Mouse (Mus musculus) heart, postnatal 36 days (tissue): ENCODE measurements around the gene Smarcd1. TPM values are rescaled to one million over a fixed set of nuclear protein-coding genes. Genes with fewer than 3 reads are reported as not detected.
"Not testable (repeated sequence)": the region's sequence is repeated elsewhere in the genome, so short reads cannot be mapped to it uniquely, and the experiment has no call there.

Experiments
- DNase-seq, 2 experiments: peaks; one replicate each; pipeline ENCODE4 v3.0.0; 2021 to 2022
- intact Hi-C: fragments of 180-260 bp; cut with DNase I; formaldehyde crosslinking; loops from one replicate; pipeline ENCODE4 v1.15.1; 2025
- total RNA-seq, 2 experiments: library from RNA; stranded (reverse); gene quantifications; 2 replicates each; pipeline ENCODE4 v1.2.3; 2021

The Smarcd1 gene
- total RNA-seq, 2 experiments from 2014 or later = 18.7 to 22.1 TPM

- intact Hi-C loops = loop anchor here (2.0 kb wide), 1 partner anchor 46 kb away; the partner anchor contains the start of gene Cers5
- no peak for DNase-seq
Measured at GRCm38 (mm10) chr15:99726549-99726948, 24.6 kb downstream of the Smarcd1 start.

DNA sequence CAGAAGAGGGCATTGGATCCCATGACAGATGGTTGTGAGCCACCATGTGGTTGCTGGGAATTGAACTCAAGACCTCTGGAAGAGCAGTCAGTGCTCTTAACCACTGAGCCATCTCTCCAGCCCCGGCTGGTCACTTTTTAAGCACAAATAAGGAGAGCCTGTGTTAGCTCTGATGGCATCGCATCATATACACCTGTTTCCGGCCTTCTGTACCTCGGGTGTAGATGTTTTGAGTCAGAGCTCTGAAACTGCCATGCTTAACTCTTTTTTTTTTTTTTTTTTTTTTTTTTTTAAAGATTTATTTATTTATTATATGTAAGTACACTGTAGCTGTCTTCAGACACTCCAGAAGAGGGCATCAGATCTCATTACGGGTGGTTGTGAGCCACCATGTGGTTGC is 25.1 kb downstream of the Smarcd1 start:
- not testable (repeated sequence) for DNase-seq
- intact Hi-C loops = loop anchor here (2.0 kb wide), 1 partner anchor 46 kb away; the partner anchor contains the start of gene Cers5

- intact Hi-C loops = loop anchor here (2.0 kb wide), 1 partner anchor 45 kb away; the partner anchor contains the start of gene Cers5
- DNase-seq = no peak
Measured at GRCm38 (mm10) chr15:99727525-99727924, 25.6 kb downstream of the Smarcd1 start.

DNA sequence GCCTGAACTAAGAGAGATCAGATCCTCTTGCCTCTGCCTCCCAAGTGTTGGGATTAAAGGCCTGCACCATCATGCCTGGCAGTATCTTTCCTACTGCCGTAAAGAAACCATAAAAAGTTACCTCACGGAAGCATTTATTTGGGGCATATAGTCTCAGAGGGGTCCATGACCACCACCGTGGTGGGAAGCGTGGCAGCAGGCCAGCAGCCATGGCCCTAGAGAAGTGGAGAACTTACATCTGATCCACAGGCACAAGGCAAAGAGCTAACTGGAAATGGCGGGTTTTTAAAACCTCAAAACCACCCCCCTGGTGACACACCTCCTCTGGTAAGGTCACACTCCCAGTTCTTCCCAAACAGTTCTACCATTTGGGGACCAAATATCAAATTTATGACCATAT is 26.3 kb downstream of the Smarcd1 start:
- intact Hi-C loops = no loop called here
- no peak for DNase-seq

GRCm38 (mm10) chr15:99729056-99729783 is 27.3 kb downstream of the Smarcd1 start:
- intact Hi-C loops = no loop called here
- DNase-seq = no peak

DNA sequence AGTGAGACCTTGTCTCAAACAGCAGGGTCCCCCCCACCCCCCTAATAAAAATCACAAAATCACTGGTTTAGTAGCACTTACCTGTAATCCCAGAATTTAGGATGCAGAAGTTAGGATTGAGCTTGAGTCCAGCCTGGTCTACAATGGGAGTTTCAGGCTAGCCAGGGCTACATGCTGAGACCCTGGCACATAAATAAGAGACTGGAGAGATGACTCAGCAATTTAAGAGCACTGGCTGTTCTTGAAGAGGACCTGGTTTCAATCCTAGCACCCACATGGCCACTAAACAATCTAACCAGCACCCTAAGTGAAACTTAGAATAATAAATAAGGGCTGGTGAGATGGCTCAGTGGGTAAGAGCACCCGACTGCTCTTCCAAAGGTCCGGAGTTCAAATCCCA is 29.2 kb downstream of the Smarcd1 start:
- intact Hi-C loops = no loop called here
- no peak for DNase-seq

DNA sequence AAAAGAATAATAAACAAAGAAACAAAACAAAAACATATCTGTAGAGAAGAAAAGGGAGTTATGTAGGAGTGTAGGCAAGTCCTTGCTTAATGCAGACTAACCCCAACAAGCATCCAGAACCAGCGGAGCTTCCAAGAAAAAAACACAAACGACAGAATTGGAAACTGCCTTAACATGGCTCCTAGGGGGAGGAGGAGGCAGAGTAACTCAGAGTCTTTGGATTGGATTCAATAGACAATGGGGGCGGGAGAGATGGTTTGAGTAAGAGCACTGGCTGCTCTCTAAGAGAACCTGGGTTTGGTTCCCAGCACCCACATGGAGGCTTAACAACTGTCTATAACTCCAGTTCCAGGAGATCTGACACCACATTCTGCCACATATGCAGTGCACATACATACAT is 29.7 kb downstream of the Smarcd1 start:
- intact Hi-C loops = no loop called here

DNA sequence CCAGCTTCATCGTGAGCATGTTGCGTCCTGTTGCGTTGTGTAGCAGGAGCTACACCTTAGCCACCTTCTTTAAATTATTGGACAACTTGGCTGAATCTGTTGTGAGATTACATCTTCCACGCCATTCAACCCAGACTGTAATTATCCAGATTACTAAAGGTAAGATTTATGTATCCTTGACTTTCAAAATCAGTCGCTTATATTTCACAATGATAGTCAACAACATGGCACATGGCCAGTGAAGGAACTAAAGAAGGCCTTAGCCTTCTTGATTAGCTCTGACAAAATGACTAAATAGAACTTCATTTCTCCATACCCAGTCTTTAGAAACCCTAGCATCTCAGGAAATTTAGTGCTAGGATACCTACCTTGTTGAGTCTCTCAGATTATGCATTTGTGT is 31.3 kb downstream of the Smarcd1 start:
- intact Hi-C loops = no loop called here
- DNase-seq = no peak

More for the DNA sequence above, 29.7 kb downstream of the Smarcd1 start:
- no peak for DNase-seq

DNA sequence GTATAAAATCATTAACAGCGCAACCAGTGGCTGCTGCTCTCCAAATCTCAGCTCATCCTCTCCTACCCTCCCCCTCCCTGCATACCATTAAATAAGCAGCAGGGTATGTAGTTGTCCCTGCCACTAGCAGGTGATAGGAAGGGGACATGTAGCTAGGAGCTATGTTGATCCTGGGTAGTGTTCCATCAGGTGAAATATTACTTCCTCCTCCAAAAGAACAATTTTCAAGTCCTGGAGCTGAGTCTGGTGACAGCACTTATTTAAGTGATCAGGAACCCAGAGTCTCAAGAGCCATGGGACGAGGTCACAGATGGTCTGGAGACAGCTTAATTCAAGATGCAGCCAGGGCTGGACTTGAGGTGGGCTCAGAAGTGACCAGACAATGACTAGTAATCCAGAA is 33.7 kb downstream of the Smarcd1 start:
- peak; percentile 100 for DNase-seq
- intact Hi-C loops = no loop called here

GRCm38 (mm10) chr15:99736675-99737074 is 34.7 kb downstream of the Smarcd1 start:
- DNase-seq = no peak

DNA sequence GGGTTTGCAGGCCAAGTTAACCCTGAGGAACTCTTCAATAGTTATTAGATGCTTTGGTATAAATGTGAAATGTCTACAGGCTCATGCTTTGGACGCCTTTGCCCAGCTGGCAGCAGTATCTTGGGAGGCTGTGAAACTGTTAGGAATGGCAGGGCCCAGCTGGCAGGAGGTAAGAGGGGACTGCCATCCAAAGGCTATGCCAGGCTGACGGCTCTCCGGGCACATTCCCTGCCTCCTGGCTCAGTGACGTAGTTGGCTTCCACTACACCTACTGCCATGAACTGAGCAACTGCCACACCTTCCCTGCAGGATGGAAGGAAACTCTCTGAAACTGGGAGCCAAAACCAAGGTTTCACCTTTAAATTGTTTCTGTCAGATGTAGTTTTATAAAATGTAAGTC is 38.3 kb downstream of the Smarcd1 start:
- no peak for DNase-seq
- intact Hi-C loops = no loop called here

More at GRCm38 (mm10) chr15:99736675-99737074, 34.7 kb downstream of the Smarcd1 start:
- intact Hi-C loops = no loop called here

DNA sequence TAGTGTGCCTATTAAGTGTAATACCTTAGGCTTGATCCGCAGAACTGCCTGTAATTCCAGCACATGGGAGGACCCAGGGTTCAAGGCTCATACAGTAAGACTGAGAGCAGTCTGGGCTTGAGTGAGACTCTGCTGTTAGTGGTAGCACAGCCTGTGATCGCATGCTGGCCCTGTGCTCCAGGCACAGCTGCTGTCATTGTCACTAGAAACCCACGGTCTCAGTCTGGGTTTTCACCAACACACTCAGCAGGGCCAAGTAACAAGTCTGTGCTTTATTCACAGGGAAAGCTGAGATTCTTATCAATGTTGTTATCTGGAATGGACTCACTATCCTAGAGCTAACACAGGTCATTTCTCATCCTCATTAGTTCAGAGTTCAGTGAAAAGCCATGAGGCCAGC is 52.3 kb downstream of the Smarcd1 start:
- intact Hi-C loops = no loop called here
- no peak for DNase-seq

Other genes starting within 250 kb of the Smarcd1 start
- gene Nckap5l, start 244.4 kb upstream of the Smarcd1 start, total RNA-seq = 1 to 10 TPM; 6.9 to 8.8 TPM
- 1 to 10 TPM; 3.2 to 3.4 TPM for gene Bcdin3d, start 227.4 kb upstream of the Smarcd1 start, total RNA-seq
- under 1 TPM; 0.31 to 0.33 TPM for gene Faim2, start 174.0 kb upstream of the Smarcd1 start, total RNA-seq
- not detected for gene Aqp2, start 123.1 kb upstream of the Smarcd1 start, total RNA-seq
- not detected for gene Aqp5, start 111.3 kb upstream of the Smarcd1 start, total RNA-seq
- not detected for gene Aqp6, start 100.7 kb upstream of the Smarcd1 start, total RNA-seq
- 1 to 10 TPM; 2.1 to 2.2 TPM for gene Racgap1, start 50.5 kb upstream of the Smarcd1 start, total RNA-seq
- under 1 TPM; 0.22 to 0.35 TPM for gene Asic1, start 31.8 kb upstream of the Smarcd1 start, total RNA-seq
- 1 to 10 TPM; 1.8 to 2.4 TPM for gene Gm17349, start 3.4 kb downstream of the Smarcd1 start, total RNA-seq
- gene Gpd1, start 15.4 kb downstream of the Smarcd1 start, total RNA-seq = 10 to 100 TPM; 61.0 to 62.5 TPM
- 100 to 1,000 TPM; 218 to 222 TPM for gene Cox14, start 23.5 kb downstream of the Smarcd1 start, total RNA-seq
- 10 to 100 TPM; 17.6 to 18.0 TPM for gene Cers5, start 70.8 kb downstream of the Smarcd1 start, total RNA-seq
- 10 to 100 TPM; 19.9 to 21.0 TPM for gene Lima1, start 173.3 kb downstream of the Smarcd1 start, total RNA-seq